Mouse (Mus musculus) heart, postnatal 4 days (tissue): Measurements from ENCODE around the gene Pigr. TPM values are rescaled to one million over a fixed set of nuclear protein-coding genes. Genes with fewer than 3 reads are reported as not detected.

ENCODE experiments used
- DNase-seq: peaks from one replicate; pipeline ENCODE4 v3.0.0; 2021
- total RNA-seq, 2 experiments: library from RNA; stranded (reverse); gene quantifications; 2 replicates each; pipeline ENCODE4 v1.2.3; 2021

Pigr gene
- total RNA-seq = not detected

DNA sequence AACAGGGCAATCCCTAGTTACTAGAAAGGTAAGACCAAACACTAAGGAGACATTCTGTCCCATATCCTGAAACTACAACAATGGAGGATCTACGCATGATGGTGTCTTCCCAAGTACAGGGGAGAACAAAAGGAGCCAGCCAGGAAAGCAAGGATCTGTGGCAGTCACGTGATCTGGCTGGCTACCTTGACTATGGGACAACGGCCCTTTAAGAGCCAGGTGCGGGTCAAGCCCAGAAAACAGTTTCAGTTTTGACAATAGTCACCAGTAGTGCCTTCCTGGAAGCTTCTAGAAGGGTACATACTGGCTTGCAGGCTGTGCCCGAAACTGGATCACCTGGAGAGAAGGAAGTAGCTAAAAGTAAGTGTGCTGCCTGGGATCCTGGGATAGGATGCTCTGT, at the start of gene Pigr:
Gene Pigr, plus strand, starts transcription at position 237 of the 400 bp plus-strand sequence.
- DNase-seq = no peak

DNA sequence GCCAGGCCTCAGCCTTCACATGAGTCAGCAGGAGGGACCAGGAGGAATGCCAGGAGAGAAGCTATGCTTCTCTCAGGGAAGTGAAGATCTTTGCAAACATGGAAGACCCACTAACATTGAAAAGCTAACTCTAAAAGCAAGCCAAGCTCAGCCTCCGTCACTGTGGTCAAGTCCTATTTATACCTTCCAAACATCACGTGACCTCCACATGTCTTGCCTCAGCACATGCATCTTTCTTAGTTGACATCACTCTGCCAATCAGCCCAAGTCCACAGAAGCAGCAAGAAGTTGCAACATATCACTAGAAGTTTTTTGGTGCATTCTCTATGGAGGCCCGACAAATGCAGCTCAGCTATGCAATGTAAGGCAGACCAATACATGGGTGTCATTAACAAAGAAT, 46.6 kb upstream of the Pigr start:
- no peak for DNase-seq

DNA sequence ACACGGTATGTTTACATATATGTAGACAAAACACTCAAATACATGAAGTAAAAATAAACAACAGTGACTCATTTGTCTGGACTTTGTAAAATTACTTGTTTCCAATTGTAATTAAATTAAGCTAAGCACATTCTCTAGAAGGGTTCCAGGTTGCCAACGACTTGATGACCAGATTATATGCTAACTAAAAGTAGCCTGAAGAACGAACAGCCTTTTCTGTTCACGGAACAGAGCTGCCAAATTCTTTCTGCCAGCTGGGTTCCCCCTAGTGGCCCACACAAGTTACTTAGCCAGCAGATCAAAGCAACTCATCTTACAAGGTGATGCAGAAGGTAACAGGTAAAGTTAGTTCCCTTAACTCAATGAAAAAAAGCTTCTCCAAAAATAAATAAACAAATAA, 42.4 kb upstream of the Pigr start:
- peak; percentile 36 for DNase-seq

DNA sequence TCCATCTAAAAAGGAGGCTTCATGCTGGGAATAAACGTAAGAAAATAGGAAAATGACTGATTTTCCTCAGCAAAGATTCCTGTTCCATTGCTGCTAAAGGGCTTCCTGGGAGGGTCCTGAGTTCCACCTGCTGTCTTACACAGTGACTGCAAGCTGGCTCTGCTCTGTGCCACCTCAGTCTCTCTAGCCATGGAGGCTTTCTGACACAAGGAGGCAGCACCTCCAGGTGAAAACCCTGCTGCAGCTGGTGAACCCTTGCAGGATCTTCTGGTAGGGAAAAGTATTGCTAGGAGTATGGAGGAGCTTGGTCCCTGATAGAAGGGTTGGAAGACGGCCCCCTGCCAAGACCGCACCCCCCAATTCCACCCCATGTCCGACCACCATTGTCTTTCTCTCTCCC, 39.5 kb upstream of the Pigr start:
- DNase-seq = no peak

DNA sequence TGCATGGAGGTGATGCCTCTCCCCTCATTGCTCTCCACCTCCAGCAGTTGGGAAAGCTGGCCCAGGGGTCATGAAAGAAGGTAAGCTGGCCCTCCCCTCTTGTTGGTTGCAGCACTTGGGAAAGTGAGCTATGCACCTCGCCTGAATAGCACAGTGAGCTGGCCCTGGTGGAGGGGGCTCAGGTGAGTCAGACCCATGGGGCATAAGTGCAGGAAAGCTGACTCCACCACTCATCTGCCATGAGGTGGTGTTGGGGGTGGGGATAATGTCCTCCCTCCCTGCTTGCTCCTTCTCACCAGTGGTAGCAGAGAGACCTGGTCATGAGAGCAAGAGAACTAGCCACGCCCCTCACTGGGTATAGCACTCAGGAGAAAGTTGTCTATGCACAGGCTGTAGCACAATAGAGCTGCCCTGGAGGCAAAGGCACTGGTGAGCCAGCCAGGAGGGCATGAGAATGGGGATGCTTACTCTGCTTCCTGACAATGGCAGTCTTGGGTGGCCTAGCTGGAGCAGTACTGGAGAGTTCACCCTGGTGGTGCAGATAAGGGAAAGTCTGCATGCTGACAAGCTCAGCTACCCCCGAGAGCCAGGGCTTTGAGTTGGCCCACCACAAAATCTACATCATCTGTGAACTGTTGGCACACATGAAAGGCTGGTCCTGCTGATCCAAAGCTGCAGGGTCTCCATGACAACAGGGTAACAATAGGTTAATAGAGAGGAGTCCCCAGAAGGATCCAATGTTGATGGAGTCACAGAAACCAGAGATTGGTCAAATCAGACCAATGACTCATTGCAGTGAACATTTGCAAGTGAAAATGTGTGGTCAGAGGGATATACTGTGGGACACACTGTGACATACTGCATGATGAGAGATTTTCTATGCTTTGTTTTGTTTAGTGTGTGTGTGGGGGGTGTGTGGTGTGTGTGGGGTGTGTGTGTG, 36.7 kb upstream of the Pigr start:
- DNase-seq = no peak

DNA sequence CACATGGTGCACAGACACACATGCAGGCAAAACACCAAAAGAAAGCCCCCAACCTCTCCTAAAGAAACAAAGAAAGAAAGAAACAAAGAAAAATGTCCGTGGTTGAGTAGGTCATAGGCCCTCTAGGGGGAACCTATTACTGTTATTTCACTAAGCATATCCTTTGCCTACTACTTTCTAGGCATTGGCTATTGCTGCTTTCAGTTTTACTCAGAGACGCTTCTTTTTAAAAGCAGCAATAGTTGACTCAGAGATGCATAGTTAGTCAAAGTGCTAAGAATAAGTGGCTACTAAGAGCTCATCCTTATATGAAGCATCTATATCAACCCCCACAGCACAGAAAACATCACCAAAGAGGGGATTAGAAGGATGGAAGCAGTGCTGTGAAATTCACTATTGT, 31.2 kb upstream of the Pigr start:
- DNase-seq = no peak

DNA sequence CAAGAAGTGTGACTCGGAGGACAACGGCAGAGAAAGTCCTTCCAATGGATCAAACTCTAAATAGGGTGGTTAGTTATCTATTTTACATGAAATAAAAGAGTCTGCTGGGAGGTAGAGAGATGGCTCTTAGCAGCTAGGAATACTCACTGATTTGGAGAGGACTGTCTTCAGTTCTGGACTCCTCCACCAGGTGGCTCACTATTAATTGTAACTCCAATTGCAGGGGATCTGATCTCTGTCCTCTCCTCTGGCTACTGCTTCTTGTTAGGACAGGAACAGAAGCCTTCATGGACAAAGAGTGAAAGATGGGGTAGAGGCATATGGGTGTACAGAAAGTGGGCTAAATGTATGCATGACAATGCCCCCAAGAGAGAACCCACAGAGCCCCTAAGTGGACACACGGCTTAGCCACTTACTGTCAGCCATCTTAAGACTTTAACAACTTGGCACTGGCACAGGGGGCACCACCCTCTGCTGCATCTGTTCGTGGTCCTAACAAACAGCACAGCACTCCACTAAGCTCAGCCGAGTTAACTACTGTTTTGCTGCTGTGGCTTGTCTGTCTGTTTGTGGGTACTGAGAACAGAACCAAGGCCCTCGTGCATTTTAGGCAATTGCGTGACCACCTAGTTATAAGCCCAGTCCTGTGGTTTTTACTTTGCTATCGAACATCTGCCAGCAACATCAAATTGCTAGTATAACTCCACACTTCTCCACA, 29.4 kb upstream of the Pigr start:
- DNase-seq = peak; percentile 67

DNA sequence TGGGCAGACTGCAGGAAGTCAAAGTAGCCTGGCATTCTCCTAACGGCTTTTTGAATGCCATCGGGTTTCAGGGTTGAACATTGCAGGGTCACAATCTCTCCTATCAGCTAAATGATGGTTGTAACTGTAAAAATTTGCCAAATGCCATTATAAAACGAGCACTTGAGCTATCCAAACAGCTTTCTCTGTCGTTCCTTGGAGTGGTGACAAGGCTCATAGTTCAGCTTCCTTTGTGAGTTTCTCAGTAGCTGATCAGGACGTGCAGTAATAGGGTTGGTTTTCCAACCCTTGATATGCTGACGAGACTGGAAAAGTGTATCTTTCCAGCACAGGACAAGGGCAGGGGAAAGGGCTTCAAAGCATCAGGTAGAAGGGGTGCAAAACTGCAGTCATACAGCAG, 28.4 kb upstream of the Pigr start:
- DNase-seq = no peak

DNA sequence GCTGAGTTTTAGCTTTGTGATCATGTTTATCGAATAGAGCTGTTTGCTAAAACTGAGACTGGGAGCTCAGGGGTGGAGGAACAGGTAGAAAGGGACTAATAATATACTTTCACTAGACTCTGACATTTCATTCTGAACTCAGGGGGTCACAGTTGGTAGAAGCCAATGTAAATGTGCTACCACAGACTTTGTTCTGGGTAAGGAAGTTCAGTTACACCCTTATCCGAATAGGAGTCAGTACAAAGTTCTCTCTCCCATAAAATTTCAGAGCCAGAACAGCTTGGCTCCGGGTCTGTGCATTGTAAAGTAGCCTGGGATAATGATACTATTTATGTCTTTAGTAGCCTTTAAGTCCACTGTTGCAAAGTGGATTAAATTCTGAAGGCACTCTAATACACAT, 27.9 kb upstream of the Pigr start:
- DNase-seq = no peak

DNA sequence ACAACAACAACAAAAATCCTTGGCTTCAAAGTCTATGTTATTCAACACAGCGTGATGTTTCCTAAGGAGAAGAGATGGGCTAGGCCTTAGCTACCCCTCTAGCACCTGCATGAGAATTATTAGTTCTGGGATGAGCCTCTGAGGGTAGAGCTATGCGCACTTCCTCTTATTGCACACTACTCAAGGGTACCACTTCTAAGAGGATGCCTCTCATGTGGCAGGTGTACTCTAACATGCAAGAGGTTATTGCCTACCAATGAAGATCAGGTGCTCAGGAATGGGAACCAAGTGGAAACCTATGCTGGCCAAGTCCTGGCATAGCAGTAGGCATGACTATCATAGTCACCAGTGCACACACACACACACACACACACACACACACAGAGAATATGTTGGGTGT, 27.1 kb upstream of the Pigr start:
- DNase-seq = no peak

DNA sequence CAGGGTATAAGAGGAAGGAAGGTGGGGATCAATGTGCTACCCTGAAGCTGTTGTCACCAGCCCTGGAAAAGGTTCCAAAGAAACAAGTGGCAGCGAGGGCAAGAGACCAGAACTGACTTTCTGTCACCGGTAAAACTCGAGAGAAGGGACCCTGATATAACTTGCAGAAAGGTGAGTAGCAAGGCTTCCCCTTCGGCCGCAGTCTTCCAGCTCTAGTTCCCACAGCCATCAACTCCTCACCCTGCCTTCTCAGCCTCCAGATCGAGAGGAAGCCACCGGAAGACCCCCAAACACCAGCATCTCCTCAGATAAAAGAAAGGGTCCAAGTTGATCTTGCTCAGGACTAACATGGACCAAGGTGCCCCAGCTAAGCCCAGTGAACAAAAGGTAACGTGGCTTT, 25.9 kb upstream of the Pigr start, which contains the start of gene Fcamr:
Gene Fcamr, plus strand, starts transcription at position 301 of the 400 bp plus-strand sequence.
- no peak for DNase-seq

DNA sequence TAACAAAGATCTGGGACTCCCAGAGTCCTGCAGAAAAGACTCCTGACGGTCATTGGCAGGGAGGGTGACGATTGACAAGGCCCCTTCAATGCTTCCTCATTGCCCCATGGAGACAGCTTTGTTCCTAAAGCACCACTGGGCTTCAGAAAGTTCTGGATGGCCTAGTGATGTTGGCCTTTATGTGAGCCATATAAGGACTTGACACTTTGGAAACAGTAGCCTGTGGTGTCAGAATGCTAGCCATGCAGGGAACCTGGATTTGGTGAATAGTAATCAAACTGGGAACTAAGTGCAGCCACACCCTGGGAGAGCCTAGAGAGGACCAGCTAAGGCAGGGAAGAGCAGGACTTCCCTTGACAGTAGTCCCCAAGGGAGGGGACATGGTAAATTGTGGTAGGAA, 25.0 kb upstream of the Pigr start:
- no peak for DNase-seq

DNA sequence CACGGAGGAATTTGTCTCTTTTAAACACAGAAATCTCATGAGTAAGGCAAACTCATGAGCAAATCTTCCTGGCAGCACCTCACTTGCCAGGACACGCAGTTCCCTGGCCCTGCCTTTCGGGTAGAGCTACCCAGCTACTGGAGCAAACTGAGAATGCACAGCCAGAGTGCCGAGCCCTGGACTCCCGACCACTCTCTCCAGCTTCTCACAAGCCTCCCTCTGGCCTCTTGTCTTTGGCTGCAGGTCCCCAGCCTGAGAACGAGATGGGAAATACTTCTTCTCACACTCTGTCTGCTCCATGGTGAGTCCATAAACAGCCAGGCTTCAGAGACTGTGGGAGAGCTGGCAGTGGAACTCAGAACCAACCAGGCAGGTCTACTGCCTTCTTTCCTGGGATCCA, 23.5 kb upstream of the Pigr start:
- DNase-seq = no peak

DNA sequence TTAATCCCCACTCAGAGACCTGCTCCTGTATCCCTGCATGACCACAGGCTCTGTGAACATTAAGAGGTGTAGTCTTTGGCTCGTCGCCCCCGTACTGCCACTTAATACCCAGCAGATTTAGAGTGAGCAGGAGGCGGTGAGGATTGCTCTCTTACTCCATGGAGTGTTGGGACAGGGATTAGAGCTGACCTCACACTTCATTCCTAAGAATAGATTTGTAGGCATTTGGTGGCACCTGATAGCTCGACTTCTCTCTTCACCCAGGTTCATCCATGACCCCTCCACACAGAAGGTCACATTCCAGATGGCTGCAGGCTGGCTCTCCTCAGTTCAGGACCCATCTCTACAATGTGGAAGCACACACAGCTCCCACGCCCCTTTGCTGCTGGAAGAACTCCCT, 22.2 kb upstream of the Pigr start:
- DNase-seq = peak; percentile 13

DNA sequence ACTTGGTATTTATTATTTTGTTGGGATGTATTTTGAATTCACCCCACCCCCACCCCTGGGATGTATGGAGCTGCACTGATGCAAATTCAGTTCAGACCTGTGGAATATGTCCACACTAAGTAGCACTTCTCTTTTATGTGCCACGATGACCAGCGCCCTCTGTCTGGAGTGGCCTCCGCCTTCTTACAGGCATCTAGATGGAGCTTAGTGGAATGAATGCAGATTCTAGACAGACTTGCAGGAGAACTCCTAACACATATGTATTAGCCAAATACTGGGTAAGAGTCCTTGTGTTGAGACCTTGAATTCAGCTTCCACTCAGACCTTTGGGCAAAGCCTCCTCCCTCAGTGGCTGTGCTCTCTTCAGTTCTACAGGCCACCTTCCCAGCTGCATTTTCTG, 15.6 kb upstream of the Pigr start:
- no peak for DNase-seq

DNA sequence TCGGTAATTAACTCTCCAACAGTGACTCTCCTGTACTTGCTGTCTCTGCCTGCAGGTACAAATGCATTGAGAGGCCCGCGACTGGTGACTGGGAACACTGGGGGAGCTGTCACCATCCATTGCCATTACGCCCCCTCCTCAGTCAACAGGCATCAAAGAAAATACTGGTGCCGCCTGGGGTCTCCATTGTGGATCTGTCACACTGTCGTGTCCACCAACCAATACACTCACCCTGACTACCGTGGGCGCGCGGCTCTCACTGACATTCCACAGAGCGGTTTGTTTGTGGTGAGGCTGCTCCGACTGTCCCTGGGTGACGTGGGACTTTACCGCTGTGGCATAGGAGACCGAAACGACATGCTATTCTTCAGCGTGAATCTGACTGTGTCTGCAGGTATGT, 15.2 kb upstream of the Pigr start:
- DNase-seq = no peak

DNA sequence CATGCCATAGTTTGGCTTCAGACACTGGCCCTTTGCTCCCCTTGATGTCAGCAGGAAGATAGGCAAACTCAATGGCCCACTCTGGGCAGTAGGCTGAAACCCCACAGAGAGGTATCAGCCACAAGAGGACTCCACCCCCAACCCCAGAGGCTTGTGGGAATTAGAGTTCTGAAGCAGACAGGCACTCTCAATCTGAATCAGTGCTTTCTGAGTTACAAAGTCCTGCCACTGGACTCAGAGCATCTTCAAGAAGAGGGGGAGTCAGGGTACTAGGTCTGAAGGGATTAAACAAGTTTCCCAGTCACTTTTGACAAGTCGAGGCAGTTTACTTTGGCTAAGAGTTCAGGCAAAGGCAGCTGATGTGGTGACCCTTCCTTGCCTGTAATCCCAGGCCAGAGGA, 6.7 kb upstream of the Pigr start:
- DNase-seq = no peak

DNA sequence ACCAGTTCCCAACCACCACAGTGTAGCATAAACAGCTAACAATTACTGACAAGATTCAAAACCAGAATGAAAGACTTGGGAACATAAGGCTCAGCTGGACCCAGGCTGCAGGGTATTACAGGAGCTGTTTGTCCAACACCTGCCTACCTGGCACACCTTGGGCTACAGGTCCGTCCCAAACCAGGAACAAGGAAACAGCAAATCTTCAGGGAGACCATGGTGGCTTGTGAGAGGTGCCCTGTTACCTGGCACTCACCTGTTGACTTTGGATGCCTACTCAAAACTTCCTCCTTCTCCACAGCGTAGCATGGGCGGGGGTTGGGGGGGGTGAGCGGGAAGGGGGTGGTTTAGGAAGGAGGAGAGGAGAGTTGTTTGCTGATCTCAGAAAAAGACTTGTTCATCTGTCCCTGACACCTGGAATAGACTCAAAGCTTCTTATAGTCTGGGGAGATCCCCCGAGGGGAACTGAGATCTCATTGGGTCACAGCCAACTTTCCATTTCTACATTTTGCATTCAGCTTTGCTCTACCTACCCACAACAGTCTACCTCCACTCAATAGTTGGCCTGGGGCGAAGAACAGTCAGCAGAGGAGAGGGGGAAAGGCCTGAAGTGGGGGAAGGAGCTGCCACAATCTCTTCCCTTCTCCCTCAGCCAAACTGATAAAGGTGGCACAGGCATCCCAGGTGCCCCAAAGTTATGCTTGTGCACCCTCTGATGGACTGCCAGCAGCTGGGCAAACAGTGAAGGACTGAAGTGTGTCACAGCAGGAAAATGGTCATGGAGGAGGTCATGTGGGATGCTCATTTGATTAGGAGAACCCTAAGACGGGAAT, 6.0 kb upstream of the Pigr start:
- no peak for DNase-seq

DNA sequence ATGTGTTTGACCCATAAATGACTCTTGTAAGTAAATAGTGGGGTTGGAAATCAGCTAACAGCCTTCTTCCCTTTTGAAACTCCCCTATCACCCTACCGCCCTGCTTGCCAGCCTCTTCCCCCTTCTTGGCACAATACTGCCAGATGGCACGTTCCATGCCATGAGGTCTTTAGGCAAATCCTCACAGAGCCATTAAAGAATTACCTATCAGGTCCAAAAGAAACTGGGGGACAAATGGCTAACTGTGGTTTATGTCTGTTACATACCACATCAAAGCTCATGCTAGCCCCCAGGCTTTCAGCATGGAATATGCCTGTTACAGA, 5.4 kb upstream of the Pigr start:
- no peak for DNase-seq

DNA sequence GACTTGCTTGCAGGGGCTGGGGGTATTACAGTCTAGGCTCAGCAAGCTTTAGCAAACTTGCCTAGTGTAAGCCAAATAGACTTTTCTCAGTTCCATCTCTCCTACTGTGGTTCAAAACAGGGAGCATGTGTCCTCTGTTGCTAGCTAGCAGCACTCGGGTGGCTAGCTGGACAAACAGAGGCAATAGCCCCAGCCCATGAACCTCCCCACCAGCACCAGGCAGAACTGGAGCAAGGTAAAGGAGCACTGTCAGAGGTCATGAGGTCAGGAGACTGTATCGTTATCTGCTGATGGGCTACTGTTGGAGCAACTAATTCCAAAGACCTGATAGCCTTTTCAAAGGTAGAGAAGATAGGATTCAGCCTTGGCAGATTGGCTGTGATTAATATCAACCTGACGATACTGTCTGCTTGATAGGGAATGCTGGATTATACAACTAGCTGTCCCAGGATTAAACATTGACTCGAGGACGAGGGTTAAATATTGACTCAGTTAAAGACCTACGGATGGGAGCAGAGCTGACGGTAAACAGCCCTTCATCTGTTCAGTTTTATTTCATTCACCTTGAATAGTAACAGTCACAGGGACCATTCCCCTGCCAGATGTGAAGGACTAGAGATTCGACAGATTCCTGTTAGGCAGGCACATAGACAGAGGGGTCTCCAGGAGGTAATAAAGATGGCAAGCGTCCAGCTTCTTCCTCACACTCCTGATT, 4.4 kb upstream of the Pigr start:
- DNase-seq = no peak

DNA sequence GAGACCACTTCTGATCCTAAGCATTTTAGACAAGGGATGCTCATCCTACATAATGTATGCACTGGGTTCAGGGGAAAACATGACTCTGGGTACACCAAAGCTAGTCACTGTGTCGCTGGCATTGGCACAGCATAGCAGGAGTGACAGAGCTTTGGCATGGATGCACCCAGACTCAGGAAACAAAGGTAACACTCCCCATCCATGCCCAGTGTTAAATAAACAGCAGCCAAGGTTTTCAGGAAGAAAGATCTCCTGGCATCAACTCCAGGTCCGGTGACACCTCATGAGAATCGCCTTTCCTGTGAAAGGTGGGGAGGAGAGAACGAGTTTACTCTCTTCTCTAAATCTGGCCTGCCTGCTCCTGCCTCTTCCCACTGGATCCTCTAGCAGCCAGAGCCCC, 2.2 kb downstream of the Pigr start:
- no peak for DNase-seq
